Mouse (Mus musculus) liver, postnatal 0 days (tissue): ENCODE results near the gene Kcnmb2.

Source experiments
- CTCF ChIP-seq: sonication (generic); IDR thresholded peaks from 2 replicates; pipeline ENCODE4 v1.5.1; 2016; ENCODE audit warnings: antibody characterized with exemption, low read depth
- EP300 ChIP-seq: IDR thresholded peaks from 2 replicates; pipeline ENCODE4 v1.6.1; 2016; ENCODE audit warnings: antibody characterized with exemption, low read depth, mild to moderate bottlenecking

GRCm38 (mm10) chr3:31985103-31985502 is 82.8 kb downstream of the Kcnmb2 start:
- TF ChIP-seq CTCF = no peak
- no peak for TF ChIP-seq EP300
